Mouse (Mus musculus) cerebellum, postnatal 36 days (tissue): ENCODE measurements at regions not wholly inside any gene's neighbourhood (a gene's known extent, or its start where the extent isn't known, plus 50 kb on each side); places are given as distances from the start of the nearest gene placed in this dataset.
A peak's percentile ranks its signal among the peaks of the same experiment; 100 is the strongest.
"Not testable (repeated sequence)": the region's sequence is repeated elsewhere in the genome, so short reads cannot be mapped to it uniquely, and the experiment has no call there.

Source experiments
- DNase-seq, 2 experiments: peaks; one replicate each; pipeline ENCODE4 v3.0.0; 2021 to 2022; ENCODE audit warnings: mixed read lengths in 2 of 2

GRCm38 (mm10) chr1:41887556-41887955, 808.0 kb upstream of the Pou3f3 start:
- DNase-seq, result no peak

DNA sequence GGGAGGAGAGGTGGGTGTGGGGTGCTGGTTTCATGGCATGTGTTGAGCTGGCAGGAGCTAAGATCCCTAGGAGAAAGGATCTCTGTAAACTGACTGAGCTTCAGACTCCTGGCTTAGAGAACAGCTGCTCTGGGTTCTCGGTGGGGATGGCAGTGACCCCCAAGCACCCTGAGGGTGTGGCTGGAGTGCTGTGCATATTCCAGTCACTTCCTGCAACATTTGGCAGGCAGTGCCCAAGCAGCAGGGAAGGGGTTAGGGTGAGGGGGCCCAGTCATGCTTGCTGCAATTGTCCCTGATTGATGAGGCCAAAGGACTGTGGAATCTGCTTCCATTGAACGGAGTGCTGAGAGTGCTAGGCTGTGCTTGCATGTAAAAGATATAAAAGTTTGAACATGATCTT, 807.4 kb upstream of the Pou3f3 start:
- no peak for DNase-seq

DNA sequence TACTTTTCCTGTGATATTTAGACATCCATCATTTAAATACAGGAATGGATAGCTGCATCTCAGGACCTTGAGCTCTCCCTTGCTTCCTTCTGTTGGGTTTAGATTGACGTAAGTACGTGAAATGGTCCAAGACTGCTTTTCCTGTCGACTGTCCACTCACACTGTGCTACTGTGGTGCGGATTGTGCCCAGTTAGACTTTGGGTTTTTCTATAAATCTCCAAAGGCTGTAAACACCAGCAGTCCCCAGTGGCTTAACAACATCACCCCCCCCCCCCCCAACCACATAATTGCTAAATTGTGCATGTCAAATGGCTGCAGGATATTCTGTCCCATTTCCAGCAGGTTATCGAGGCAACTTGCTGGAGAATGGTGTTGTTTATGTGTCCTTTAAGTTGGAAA, 806.6 kb upstream of the Pou3f3 start:
- no peak for DNase-seq

- no peak for DNase-seq
These were observed 805.6 kb upstream of the Pou3f3 start for GRCm38 (mm10) chr1:41889940-41890339.

DNA sequence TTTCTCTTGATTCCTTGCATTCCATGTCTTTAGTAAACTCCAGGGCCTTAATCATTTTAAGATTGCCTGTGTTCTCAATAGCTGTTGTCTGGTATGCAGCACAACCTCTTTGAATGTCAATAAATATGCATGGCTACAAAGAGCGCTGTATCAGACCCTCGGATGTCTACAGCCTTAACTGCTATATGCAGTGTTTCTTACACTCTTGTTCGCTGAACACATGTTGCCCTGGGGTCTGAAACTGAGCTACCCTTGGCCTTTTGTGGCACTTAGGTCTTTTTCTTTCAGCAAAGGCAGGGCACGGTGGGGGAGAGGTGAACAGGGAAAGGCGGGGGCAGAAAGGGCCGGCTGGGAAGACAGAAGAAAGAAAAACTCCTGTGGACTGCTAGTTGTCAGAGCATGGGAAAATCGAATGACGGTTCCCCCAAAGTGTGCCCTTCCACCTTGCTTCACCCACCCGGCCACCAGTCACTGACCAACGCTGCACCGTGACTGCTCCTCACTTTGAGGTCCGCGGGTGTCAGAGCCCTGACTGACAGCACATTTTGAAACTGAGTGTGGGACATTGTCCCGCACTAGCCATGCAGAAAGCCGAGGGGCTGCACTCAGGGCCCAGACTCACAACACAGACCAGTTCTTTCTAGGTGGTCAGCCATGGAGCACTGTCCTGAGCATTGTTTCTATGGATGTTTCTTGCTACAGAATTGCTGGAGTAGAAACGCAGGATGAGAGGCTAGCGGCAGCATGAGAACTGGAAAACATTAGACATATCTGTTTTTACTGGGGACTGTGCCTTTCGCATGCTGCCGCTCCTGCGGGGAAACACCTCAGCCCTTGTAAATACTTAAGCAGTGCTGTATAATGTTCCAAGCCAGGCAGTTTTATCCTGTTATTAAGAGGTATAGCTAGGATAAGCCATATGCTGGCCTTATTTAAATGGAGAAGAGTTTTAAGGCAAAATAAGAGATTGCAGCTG, 804.6 kb upstream of the Pou3f3 start:
- DNase-seq, result no peak

GRCm38 (mm10) chr1:41891730-41892129, 803.8 kb upstream of the Pou3f3 start:
- no peak for DNase-seq

- no peak for DNase-seq
These were observed 803.2 kb upstream of the Pou3f3 start for GRCm38 (mm10) chr1:41892376-41892775.

DNA sequence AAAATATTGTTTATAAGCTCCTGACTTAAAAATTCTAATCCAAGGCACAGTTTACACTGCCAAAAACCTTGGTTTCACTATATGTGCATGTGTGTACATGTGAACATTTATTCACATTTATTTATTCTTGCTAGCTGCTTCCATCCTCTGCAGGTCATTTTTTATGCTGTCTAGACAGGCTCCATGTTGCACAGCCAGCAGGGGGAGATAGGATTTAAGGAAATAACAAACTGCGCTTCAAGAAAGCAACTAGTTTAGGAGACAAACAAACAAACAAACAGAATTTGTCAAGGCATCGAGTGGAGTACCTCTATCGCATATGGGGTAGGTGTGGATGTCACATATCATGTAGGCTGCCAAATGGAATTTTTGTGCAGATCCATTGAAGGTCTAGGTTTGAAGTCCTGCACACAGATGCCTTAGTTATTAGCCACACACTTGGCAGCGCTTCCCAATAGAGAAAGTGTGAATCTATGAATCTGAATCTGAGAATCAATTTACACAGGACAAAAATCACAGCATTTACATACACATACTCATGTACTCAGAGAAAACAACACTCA, 797.7 kb upstream of the Pou3f3 start:
- peak in 1 of 2 experiments; percentile 6 for DNase-seq

GRCm38 (mm10) chr1:41900370-41900769, 795.2 kb upstream of the Pou3f3 start:
- no peak for DNase-seq

DNA sequence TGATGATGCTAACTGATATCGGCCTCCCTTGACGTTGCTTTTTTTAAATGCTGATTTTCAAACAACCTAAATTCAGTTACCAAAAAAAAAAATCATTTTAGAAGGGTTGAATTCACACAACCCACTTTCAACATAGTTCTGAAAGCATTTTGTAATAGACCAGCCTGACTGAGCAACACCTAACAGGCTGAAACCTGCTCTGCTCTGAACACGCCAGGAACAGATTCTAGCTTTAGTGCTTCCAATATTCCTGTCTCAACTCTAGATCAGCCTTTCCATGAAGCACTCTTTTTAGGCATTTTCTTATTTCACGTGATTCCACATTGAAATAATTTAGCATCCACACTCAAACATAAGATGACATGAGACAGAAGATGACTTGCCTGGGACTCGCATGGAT, 789.6 kb upstream of the Pou3f3 start:
- no peak for DNase-seq

DNA sequence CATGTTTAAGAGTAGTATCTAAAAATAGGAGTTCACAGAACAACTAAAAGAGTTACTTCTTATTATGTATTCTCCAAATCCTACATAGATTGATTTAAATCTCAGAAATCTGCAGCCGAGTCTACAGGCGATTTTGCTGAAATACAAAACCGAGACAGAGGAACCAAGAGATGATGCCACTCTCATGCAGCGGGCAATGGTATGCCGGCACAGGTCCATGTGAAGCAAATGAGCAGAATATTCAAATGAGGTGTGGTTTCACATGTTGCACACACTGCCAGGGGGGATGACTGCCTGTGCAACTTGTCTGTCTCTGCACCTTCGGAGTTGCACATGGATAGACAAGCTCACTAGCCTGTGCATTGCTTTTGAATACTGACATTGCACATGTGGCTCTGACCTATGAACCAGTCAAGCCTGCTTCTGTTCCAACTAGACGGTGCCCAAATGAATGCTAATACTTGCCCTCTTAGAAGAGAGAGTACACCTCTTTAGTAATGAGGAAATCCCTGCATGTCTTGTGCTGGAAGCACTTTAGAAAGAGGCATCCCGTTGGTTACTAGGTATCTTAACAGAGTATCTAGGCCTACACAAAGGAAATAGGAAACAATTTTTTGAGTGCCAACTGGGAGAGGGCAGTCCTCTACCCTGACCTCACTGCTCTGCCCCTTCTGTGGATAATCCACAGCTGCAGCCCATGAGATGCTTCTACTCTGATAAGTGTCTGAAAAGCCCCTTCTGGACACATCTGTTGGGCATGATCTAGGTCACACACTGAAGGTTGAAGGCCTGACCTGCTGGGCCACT, 787.4 kb upstream of the Pou3f3 start:
- DNase-seq, result no peak

DNA sequence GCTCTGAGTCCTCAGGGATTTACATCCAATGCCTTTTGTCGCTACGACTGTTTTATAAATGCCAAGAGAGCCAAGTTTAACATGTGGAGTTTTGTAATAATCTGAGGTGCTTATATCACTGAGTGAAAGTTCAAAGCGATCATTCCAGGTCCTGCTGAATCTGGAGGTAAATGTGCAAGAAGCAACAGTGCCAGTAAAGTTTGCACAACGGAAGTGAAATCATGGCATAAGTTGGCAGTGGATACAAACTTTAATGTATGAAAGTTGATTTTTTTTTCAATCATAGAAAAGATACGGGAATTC, 786.8 kb upstream of the Pou3f3 start:
- DNase-seq, result no peak

DNA sequence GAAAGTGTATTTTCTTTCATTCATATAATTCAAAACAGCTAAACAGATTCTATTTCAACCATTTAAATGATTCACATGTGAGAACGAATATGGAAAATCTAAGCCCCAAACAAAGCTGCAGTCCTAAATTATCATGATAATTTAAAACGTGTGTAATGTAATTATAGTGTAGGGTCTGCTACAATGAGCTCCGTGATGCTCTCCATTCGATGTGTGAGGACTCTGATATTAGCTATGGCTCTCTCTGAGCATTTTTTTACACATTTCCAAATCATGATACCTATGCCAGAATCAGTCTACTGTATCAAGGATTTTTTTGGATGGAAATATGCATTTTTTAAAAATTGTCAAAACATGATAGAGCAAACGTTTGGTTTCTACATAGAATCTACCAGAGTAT, 785.8 kb upstream of the Pou3f3 start:
- DNase-seq, result no peak

DNA sequence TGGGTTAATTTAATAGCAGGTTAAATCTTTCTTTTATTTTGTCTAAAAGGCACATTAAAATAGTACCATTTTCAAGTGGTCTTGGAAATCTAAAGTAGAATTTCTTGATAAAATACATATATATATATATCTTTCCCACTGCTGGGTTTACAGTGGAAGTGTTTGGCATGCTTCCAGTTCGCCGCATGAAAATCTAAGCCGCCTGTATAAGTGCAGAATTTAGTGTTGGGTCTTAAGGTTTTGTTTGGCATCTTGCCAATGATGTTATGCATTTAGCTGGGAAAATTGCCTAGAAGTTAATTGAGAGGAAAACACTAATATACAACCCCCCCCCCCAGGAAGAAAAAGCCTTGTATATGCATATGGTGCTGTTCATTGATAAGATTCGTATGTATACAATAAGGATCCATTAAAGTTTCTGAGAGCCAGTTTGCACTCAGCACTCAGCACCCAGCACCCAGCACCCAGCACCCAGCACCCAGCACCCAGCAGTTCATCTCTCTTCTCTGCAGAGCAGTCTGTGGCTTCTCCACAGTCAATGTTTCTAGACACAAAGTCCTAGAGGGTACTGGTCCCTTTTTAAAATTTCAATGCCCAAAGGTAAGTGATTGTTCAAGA, 778.7 kb upstream of the Pou3f3 start:
- DNase-seq, result no peak

DNA sequence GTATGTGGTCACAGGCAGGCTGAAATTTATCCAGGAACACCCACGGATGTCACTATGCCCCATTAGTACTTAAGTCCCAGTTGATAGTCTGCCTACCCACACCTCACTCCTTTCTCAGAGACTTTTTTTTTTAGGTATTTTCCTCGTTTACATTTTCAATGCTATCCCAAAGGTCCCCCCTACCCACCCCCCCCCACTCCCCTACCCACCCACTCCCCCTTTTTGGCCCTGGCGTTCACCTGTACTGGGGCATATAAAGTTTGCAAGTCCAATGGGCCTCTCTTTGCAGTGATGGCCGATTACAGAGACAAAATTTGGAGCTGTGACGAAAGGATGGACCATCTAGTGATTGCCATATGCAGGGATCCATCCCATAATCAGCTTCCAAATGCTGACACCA, 777.8 kb upstream of the Pou3f3 start:
- DNase-seq, result not testable (repeated sequence)

DNA sequence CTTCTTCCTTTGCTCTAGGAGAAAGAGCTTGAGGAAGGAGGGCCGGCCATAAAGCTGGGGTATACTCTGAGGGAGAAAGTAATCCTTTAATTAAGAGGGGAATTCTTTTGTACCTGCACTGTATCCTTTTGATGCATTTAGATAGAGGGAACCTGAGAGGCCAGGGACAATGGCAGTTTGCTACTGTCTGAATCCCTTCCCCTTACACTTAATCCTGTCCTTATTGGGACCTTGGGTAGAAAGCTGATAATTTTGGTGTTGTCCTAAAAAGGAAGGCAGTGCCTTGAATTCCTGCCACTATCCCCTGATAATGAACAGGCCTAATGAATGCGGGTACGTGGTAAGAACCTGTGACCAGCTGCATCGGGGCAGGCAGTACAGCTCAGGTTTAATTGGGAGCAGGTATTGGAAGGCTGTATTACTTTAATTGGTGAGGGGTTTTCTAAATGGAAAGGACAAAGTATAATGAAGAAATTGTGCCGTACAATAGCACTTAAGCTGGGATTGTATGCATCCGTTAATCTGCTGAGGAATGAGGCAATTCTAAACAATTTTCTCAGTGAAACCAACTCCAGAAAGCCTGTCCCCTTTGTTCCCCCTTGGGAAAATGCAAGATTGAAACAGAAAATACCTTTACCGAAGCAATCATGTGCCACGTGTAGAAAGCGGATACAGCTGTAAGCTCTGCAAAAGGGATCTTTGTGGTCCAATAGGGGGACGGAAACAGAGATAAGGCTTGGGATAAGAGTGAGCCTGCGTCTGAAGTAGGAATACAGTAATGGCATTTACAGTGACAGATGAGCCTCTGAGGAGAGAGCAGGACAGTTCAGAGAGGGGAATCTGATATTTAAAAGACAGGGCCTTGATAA, 776.9 kb upstream of the Pou3f3 start:
- DNase-seq, result no peak

- DNase-seq, result no peak
These were observed 761.8 kb upstream of the Pou3f3 start for GRCm38 (mm10) chr1:41933777-41934176.

- DNase-seq, result no peak
These were observed 759.6 kb upstream of the Pou3f3 start for GRCm38 (mm10) chr1:41935912-41936478.

DNA sequence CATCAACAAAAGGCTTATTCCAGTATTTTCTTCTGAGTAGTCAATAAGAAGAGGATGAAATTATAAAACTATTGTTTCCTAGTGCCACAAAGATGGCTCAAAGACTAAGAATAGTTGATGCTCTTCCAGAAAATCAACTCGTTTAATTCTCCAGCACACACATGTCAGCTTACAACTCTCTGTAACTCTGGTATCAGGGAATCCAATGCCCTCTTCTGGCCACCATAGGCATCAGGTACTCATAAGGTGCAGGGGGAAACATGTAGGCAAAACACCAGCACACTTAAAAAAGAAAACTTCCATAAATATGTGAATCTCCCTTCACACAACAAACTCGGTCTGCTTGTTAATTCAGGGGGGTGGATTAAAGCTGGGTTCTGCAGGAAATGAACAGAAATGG, 734.6 kb upstream of the Pou3f3 start:
- DNase-seq, result no peak

DNA sequence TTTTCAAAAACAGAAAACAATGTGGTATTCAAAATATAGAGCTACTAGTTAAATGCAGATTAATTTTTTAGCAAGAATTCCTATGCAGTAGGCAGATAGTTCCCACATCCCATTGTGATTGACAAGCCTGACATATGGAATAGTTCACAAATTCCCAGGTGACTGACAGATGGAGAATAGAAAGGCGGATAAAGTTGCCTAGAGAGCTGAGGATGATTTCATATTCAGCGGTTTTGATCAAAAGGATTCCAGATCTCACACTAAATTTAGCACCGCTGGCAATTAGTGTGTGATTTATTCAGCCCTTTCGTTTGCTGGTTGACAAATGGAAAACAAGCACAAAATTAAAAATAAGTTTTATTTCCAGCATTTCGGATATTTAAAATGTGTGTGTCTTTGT, 714.0 kb upstream of the Pou3f3 start:
- no peak for DNase-seq

GRCm38 (mm10) chr1:42006235-42006634, 689.3 kb upstream of the Pou3f3 start:
- no peak for DNase-seq

- DNase-seq, result no peak
These were observed 687.5 kb upstream of the Pou3f3 start for GRCm38 (mm10) chr1:42008046-42008445.
